Comparison of ENCODE assay signal across 8 mouse cellular contexts in the genomic region with DNA sequence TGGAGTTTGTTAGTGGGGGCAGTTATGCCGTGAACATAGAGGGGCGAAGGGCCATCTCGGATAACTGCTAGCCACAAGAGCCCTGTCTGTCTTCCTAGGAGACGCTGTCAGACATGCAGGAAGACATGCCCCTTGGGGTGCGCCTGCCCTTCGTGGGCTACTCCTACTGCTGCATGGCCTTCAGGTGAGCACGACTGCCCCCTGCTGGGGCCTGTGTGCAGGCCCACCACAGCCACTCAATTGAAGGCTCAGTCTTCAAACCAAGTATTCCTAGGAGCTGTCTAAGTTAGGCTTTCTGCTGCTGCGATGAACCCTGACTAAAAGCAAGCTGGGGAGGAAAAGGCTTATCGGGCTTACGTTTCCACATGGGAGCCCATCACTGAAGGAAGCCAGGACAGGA. TPM values are rescaled to one million over a fixed set of nuclear protein-coding genes. Genes with fewer than 3 reads are reported as not detected.
A peak's percentile ranks its signal among the peaks of the same experiment; 100 is the strongest.
DNase-seq lines count a peak whose midpoint lies in the region; ATAC-seq lines count a peak whose summit lies in the region.

No protein-coding gene starts in this region.

- no peak overlapping the region for H3K9ac ChIP-seq in midbrain, embryonic 11.5 days (ENCODE audit: low read length)
- H3K9ac ChIP-seq in midbrain, embryonic 15.5 days, result no peak overlapping the region

- no peaks in the 10 kb centered on the region for H3K9me3 ChIP-seq in midbrain, embryonic 11.5 days (ENCODE audit: control insufficient read depth, low read length)
- no peaks in the 10 kb centered on the region for H3K9me3 ChIP-seq in midbrain, embryonic 15.5 days

- WGBS in midbrain, embryonic 11.5 days, result 34% methylated on average over 10 of the region's 10 CpGs
- 39% methylated on average over 10 of the region's 10 CpGs for WGBS in midbrain, embryonic 15.5 days

- H3K4me1 ChIP-seq in midbrain, embryonic 11.5 days (ENCODE audit: control insufficient read depth, insufficient read depth, low read length), result peaks cover 30% of the 10 kb centered on the region
- peaks cover 29% of the 10 kb centered on the region for H3K4me1 ChIP-seq in midbrain, embryonic 15.5 days

- H3K27me3 ChIP-seq in midbrain, embryonic 11.5 days (ENCODE audit: control insufficient read depth, insufficient read depth, low read length), result peaks cover 14% of the 10 kb centered on the region; the same call in 1 of the 2 replicates
- H3K27me3 ChIP-seq in midbrain, embryonic 15.5 days (replicated peaks), result peaks cover 20% of the 10 kb centered on the region; the same call in 1 of the 2 replicates

- peak; percentile 22 for DNase-seq in cerebellum, adult 9-11 months
- no peak for DNase-seq in cerebellum, adult 11 months
- DNase-seq in midbrain, embryonic 11.5 days (ENCODE audit: low spot score, missing footprints), result peak; percentile 95
- peak; percentile 68 for DNase-seq in c-Kit-positive CD71-positive TER-119-positive erythroid progenitor cells, embryonic 14.5 days (ENCODE audit: low spot score)
- DNase-seq in lung, postnatal 36 days, result peak; percentile 80
- peak; percentile 57 to 70 for DNase-seq in spleen, postnatal 36 days (ENCODE audit: low spot score in 2 of 2)

- peaks cover 7% of the 10 kb centered on the region; the same call in 1 of the 2 replicates for H3K36me3 ChIP-seq in midbrain, embryonic 11.5 days (ENCODE audit: control insufficient read depth, insufficient read depth, low read length)
- peaks cover 7% of the 10 kb centered on the region for H3K36me3 ChIP-seq in midbrain, embryonic 15.5 days (replicated peaks)

- ATAC-seq in midbrain, embryonic 11.5 days (ENCODE audit: low FRiP score), result no peak
- ATAC-seq in midbrain, embryonic 15.5 days (replicated peaks), result no peak
- peak; percentile 26 to 42; a peak in 2 of 4 replicates for ATAC-seq in hematopoietic stem cell, adult 5-6 weeks (replicated peaks in 1 of 2; ENCODE audit: insufficient read depth in 1 of 2, low FRiP score in 2 of 2, low TSS enrichment in 1 of 2, low read depth in 1 of 2, poor library complexity in 2 of 2, severe bottlenecking in 2 of 2)

- H3K27ac ChIP-seq in midbrain, embryonic 11.5 days (ENCODE audit: low read depth, low read length), result no peak overlapping the region
- H3K27ac ChIP-seq in midbrain, embryonic 15.5 days, result no peak overlapping the region

- H3K4me2 ChIP-seq in midbrain, embryonic 11.5 days, result no peak overlapping the region
- no peak overlapping the region for H3K4me2 ChIP-seq in midbrain, embryonic 15.5 days

- no peak overlapping the region for H3K4me3 ChIP-seq in midbrain, embryonic 11.5 days (ENCODE audit: low read depth, low read length)
- no peak overlapping the region for H3K4me3 ChIP-seq in midbrain, embryonic 15.5 days

RNA-seq across cellular contexts. Expression of a gene that starts 5.2 kb away (rescaled TPM):
- 7.0 and 7.3 TPM in 2 replicates for polyA plus RNA-seq in midbrain, embryonic 11.5 days (2014; fragmentation: Nextera tagmentation; extraction: Ambion mirVana)
- polyA plus RNA-seq in midbrain, embryonic 15.5 days (2015; fragmentation: Nextera tagmentation; extraction: Ambion mirVana), result 10.8 and 13.9 TPM in 2 replicates
- total RNA-seq in hematopoietic stem cell, adult 5-6 weeks (2017), result 3.6 TPM in 1 of 2 replicates, not detected in the other

RNA-seq across cellular contexts. Expression of a gene that starts 5.6 kb away (rescaled TPM):
- polyA plus RNA-seq in midbrain, embryonic 11.5 days (2014; fragmentation: Nextera tagmentation; extraction: Ambion mirVana), result 7.0 and 8.8 TPM in 2 replicates
- polyA plus RNA-seq in midbrain, embryonic 15.5 days (2015; fragmentation: Nextera tagmentation; extraction: Ambion mirVana), result 2.1 and 2.2 TPM in 2 replicates
- 7.9 and 9.3 TPM in 2 replicates for total RNA-seq in hematopoietic stem cell, adult 5-6 weeks (2017)

RNA-seq across cellular contexts. Expression of a gene that starts 12.8 kb away (rescaled TPM):
- polyA plus RNA-seq in midbrain, embryonic 11.5 days (2014; fragmentation: Nextera tagmentation; extraction: Ambion mirVana), result 15.2 and 16.9 TPM in 2 replicates
- 34.2 and 40.9 TPM in 2 replicates for polyA plus RNA-seq in midbrain, embryonic 15.5 days (2015; fragmentation: Nextera tagmentation; extraction: Ambion mirVana)
- total RNA-seq in hematopoietic stem cell, adult 5-6 weeks (2017), result 13.5 TPM in 2 replicates

RNA-seq across cellular contexts. Expression of a gene that starts 29.4 kb away (rescaled TPM):
- polyA plus RNA-seq in midbrain, embryonic 11.5 days (2014; fragmentation: Nextera tagmentation; extraction: Ambion mirVana), result 0.46 and 0.58 TPM in 2 replicates
- polyA plus RNA-seq in midbrain, embryonic 15.5 days (2015; fragmentation: Nextera tagmentation; extraction: Ambion mirVana), result 6.9 and 7.3 TPM in 2 replicates
- 0.50 and 1.1 TPM in 2 replicates for total RNA-seq in hematopoietic stem cell, adult 5-6 weeks (2017)

RNA-seq across cellular contexts. Expression of a gene that starts 30.8 kb away (rescaled TPM):
- 9.4 and 9.5 TPM in 2 replicates for polyA plus RNA-seq in midbrain, embryonic 11.5 days (2014; fragmentation: Nextera tagmentation; extraction: Ambion mirVana)
- 21.1 and 21.4 TPM in 2 replicates for polyA plus RNA-seq in midbrain, embryonic 15.5 days (2015; fragmentation: Nextera tagmentation; extraction: Ambion mirVana)
- 7.8 and 8.3 TPM in 2 replicates for total RNA-seq in hematopoietic stem cell, adult 5-6 weeks (2017)

Comparison
In these comparisons a context has a peak if more than half of its experiments do, and no peak if none do; other contexts are left out.
1. ATAC-seq: peak in hematopoietic stem cell, adult 5-6 weeks (2 of 2); none in midbrain, embryonic 11.5 days (single experiment) and midbrain, embryonic 15.5 days (single experiment).